Mouse (Mus musculus): ENCODE data around the gene Sv2c. TPM values are rescaled to one million over a fixed set of nuclear protein-coding genes. Genes with fewer than 3 reads are reported as not detected.

Gene Sv2c
- total and polyA plus RNA-seq, 2 experiments from 2014 or later: 7.9 to 24.3 TPM

DNA sequence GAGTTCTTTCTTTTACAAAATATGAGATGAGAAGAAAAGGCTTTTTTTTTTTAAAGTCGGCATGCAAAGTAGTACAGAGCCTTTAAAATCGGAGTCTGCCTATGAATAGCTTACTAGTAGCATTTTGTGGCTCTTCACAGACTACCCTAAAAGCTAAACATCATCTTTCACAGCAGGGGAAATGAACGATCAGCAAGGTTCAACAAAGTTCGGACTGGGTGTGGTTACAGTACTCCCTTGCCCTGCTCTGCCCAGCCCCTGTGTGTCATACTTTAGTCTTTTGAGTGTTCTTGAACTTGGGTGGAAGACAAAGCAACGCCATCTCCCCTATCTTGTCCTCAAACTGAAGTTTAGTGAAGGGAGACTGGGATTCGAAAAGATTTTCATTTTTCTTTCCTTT is 5.7 kb downstream of the Sv2c start:
- no peaks in the 10 kb centered on the region for H3K27me3 ChIP-seq (ENCODE audit: insufficient read depth, low read length)
- TF ChIP-seq CTCF (IDR thresholded peaks at IDR 0.05): no peak
- H3K4me1 ChIP-seq (ENCODE audit: insufficient read depth, low read length): no peaks in the 10 kb centered on the region
- H3K4me3 ChIP-seq (ENCODE audit: low read depth, low read length): no peak overlapping the region
- H3K27ac ChIP-seq (ENCODE audit: low read depth, low read length): no peak overlapping the region
- no peak overlapping the region for H3K4me2 ChIP-seq (ENCODE audit: low read depth, low read length, poor library complexity, severe bottlenecking)
- DNase-seq (ENCODE audit: low spot score): no peak
- ATAC-seq (ENCODE audit: low FRiP score): no peak
- no peaks in the 10 kb centered on the region for H3K36me3 ChIP-seq (ENCODE audit: insufficient read depth, low read length)
- WGBS: 80% methylated on average over 6 of the region's 6 CpGs
- no peak overlapping the region for H3K9ac ChIP-seq (replicated peaks; ENCODE audit: low read length, poor library complexity, severe bottlenecking)
- H3K9me3 ChIP-seq (ENCODE audit: low read length): no peaks in the 10 kb centered on the region

DNA sequence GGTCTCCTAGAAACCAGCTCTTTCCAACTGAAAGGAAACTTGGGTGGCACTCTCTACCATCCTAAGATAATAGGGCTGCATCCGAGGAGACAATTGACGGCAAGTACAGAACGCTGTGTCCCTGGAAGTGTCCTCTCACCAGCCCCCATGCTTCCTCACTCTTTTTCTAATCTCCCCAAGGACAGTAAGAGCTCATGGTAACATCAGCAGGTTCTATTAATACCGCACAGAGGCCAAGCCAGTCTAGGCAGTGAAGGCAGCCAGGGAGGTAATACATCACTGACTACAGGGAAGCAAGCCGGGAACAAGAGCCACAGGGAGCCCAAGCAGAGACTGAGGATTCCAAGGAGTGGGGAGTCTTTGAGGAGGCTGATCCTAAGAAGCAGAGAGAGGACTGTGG is 7.4 kb downstream of the Sv2c start:
- ATAC-seq (ENCODE audit: low FRiP score): no peak
- no peak overlapping the region for H3K9ac ChIP-seq (replicated peaks; ENCODE audit: low read length, poor library complexity, severe bottlenecking)
- no peaks in the 10 kb centered on the region for H3K4me1 ChIP-seq (ENCODE audit: insufficient read depth, low read length)
- no peak overlapping the region for H3K27ac ChIP-seq (ENCODE audit: low read depth, low read length)
- DNase-seq (ENCODE audit: low spot score): no peak
- no peak overlapping the region for H3K4me3 ChIP-seq (ENCODE audit: low read depth, low read length)
- no peaks in the 10 kb centered on the region for H3K27me3 ChIP-seq (ENCODE audit: insufficient read depth, low read length)
- no peak for TF ChIP-seq CTCF (IDR thresholded peaks at IDR 0.05)
- H3K4me2 ChIP-seq (ENCODE audit: low read depth, low read length, poor library complexity, severe bottlenecking): no peak overlapping the region
- 67% methylated on average over 5 of the region's 5 CpGs for WGBS
- H3K9me3 ChIP-seq (ENCODE audit: low read length): no peaks in the 10 kb centered on the region
- no peaks in the 10 kb centered on the region for H3K36me3 ChIP-seq (ENCODE audit: insufficient read depth, low read length)

DNA sequence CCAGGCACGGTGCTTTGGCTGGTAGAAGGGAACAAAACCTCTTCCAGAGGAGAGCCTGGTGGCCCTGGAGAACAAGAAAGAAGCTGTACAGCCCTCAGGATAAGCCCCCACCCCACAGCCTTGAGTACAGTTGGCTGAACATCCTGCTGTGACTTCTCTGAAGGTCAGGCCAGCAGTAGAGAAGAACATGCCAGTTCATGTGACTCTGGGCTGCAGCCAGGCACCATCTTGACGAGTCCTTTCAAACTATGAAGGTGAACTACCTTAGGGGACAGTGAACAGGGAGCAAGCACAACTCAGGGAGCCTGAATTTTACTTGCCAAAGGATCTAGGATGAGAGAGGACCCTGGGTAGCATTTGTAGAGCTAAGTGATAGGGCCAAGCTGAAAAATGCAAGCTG is 19.7 kb downstream of the Sv2c start:
- 88% methylated on average over 2 of the region's 2 CpGs for WGBS

DNA sequence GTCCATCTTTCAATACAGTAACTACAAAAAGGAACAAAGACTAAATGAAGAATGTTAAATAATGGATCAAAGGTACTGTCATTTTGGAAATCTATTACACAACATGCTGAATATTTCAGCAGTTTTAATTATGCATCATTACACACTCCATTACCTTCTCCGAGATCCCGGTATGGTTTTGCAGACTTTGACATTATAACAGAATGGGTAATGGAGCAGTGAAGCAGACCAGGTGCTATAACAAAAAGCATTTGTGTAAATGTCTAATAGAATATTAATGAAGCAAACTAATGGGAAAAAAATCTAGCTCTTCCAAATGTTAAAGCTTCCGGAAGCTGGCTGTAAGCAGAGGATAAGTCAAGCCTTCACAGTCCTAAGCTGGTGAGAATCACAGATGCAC is 21.6 kb downstream of the Sv2c start:
- no peak for DNase-seq (ENCODE audit: low spot score)
- H3K27me3 ChIP-seq (ENCODE audit: insufficient read depth, low read length): no peaks in the 10 kb centered on the region
- H3K36me3 ChIP-seq (ENCODE audit: insufficient read depth, low read length): no peaks in the 10 kb centered on the region
- no peak for TF ChIP-seq CTCF (IDR thresholded peaks at IDR 0.05)
- no peak for ATAC-seq (ENCODE audit: low FRiP score)
- H3K27ac ChIP-seq (ENCODE audit: low read depth, low read length): no peak overlapping the region
- H3K9ac ChIP-seq (replicated peaks; ENCODE audit: low read length, poor library complexity, severe bottlenecking): no peak overlapping the region
- no peaks in the 10 kb centered on the region for H3K9me3 ChIP-seq (ENCODE audit: low read length)
- no peaks in the 10 kb centered on the region for H3K4me1 ChIP-seq (ENCODE audit: insufficient read depth, low read length)
- H3K4me3 ChIP-seq (ENCODE audit: low read depth, low read length): no peak overlapping the region
- no peak overlapping the region for H3K4me2 ChIP-seq (ENCODE audit: low read depth, low read length, poor library complexity, severe bottlenecking)
- WGBS: 38% methylated on average over 3 of the region's 3 CpGs

More for the DNA sequence above, 19.7 kb downstream of the Sv2c start:
- Histone ChIP-seq H3K27ac (ENCODE audit: low read depth, low read length) (no peak overlapping the region), H3K4me2 (ENCODE audit: low read depth, low read length, poor library complexity, severe bottlenecking) (no peak overlapping the region), H3K4me1 (ENCODE audit: insufficient read depth, low read length) (no peaks in the 10 kb centered on the region), H3K36me3 (ENCODE audit: insufficient read depth, low read length) (no peaks in the 10 kb centered on the region), H3K9ac (replicated peaks; ENCODE audit: low read length, poor library complexity, severe bottlenecking) (no peak overlapping the region), H3K4me3 (ENCODE audit: low read depth, low read length) (no peak overlapping the region), H3K9me3 (ENCODE audit: low read length) (no peaks in the 10 kb centered on the region), H3K27me3 (ENCODE audit: insufficient read depth, low read length) (no peaks in the 10 kb centered on the region)
- no peak for DNase-seq (ENCODE audit: low spot score)
- no peak for ATAC-seq (ENCODE audit: low FRiP score)
- TF ChIP-seq CTCF (IDR thresholded peaks at IDR 0.05): no peak

DNA sequence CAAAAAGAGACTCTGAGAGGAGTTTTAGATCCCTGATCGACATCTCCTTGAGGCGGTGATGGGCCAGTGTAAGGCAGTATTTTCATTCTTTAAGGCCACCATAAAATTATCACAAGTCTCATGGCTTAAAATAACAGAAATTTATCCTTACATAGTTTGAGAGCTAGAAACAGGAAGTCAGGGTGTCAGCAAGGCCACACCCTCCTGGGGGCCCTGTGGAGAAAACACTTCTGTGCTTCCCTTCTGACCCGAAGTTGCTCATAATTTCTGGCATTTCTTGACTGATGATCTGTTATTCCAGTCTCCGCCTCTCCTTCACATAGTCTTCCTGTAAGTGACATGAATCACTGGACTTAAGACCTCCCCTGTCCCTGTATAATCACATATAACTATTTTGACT is 26.0 kb downstream of the Sv2c start:
- no peak for TF ChIP-seq CTCF (IDR thresholded peaks at IDR 0.05)
- no peaks in the 10 kb centered on the region for H3K4me1 ChIP-seq (ENCODE audit: insufficient read depth, low read length)
- H3K36me3 ChIP-seq (ENCODE audit: insufficient read depth, low read length): no peaks in the 10 kb centered on the region
- H3K27ac ChIP-seq (ENCODE audit: low read depth, low read length): no peak overlapping the region
- no peaks in the 10 kb centered on the region for H3K27me3 ChIP-seq (ENCODE audit: insufficient read depth, low read length)
- no peak overlapping the region for H3K4me2 ChIP-seq (ENCODE audit: low read depth, low read length, poor library complexity, severe bottlenecking)
- WGBS: 97% methylated on average over 4 of the region's 4 CpGs
- DNase-seq (ENCODE audit: low spot score) (no peak), ATAC-seq (ENCODE audit: low FRiP score) (no peak)
- H3K9me3 ChIP-seq (ENCODE audit: low read length): no peaks in the 10 kb centered on the region
- no peak overlapping the region for H3K9ac ChIP-seq (replicated peaks; ENCODE audit: low read length, poor library complexity, severe bottlenecking)
- no peak overlapping the region for H3K4me3 ChIP-seq (ENCODE audit: low read depth, low read length)

DNA sequence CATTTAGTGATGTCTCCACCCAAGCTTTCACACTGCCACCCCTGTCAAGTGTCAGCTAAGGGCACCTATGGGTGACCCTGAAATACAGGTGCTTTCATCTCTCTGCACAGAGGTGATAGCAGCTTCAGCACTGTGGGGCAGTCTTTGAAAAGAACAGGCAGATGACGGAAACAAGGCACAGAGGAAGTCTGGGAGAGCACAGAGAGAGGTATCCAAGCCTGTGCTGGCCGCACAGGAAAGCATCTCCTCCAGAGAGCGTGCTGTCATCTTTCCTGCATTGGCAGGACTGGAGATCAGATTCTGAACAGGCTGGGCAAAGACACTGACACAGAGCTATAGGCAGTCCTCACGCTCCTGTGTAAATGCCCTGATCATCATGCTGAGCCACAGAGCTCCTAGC is 41.4 kb downstream of the Sv2c start:
- no peak overlapping the region for H3K4me3 ChIP-seq (ENCODE audit: low read depth, low read length)
- DNase-seq (ENCODE audit: low spot score) (no peak), ATAC-seq (ENCODE audit: low FRiP score) (no peak)
- 68% methylated on average over 4 of the region's 4 CpGs for WGBS
- H3K4me2 ChIP-seq (ENCODE audit: low read depth, low read length, poor library complexity, severe bottlenecking): no peak overlapping the region
- no peaks in the 10 kb centered on the region for H3K36me3 ChIP-seq (ENCODE audit: insufficient read depth, low read length)
- no peaks in the 10 kb centered on the region for H3K9me3 ChIP-seq (ENCODE audit: low read length)
- TF ChIP-seq CTCF (IDR thresholded peaks at IDR 0.05): no peak
- no peak overlapping the region for H3K9ac ChIP-seq (replicated peaks; ENCODE audit: low read length, poor library complexity, severe bottlenecking)
- H3K4me1 ChIP-seq (ENCODE audit: insufficient read depth, low read length): no peaks in the 10 kb centered on the region
- no peaks in the 10 kb centered on the region for H3K27me3 ChIP-seq (ENCODE audit: insufficient read depth, low read length)
- H3K27ac ChIP-seq (ENCODE audit: low read depth, low read length): no peak overlapping the region
